Mouse (Mus musculus): Measurements from ENCODE around the gene Actrt2. TPM values are rescaled to one million over a fixed set of nuclear protein-coding genes. Genes with fewer than 3 reads are reported as not detected.

Actrt2 gene
- polyA plus RNA-seq, 1 experiment from 2014 or later = not detected

- 79% methylated on average over 4 of the region's 4 CpGs for whole genome bisulfite sequencing
Observed at GRCm38 (mm10) chr4:154705681-154706080, 38.0 kb upstream of the Actrt2 start.

DNA sequence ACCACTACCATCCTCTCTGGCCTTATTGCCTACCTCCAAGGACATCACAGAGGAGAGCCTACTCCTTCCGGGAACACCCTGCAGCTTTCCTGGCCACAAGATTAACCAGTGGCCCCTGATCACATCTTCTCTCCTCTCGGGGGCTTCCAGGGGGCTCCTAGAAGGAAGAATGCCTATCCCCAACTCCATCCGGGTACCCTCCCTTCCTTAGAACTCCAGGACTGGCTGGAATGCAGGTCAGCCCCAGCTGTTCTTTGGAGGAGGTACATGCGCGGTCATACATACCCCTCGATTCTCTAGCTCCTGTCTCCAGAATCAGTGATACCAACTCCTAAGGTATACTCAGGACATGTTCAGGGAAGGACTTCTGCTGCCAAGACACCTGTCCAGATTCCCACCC is 37.4 kb upstream of the Actrt2 start:
- DNase-seq (ENCODE audit: low spot score) (no peak), ATAC-seq (no peak)
- H3K4me1 ChIP-seq (ENCODE audit: insufficient read depth, low read depth, low read length) = no peaks in the 10 kb centered on the region
- no peak overlapping the region for H3K4me3 ChIP-seq (ENCODE audit: low read depth, low read length)
- no peak overlapping the region for H3K27ac ChIP-seq (ENCODE audit: low read length)
- H3K9ac ChIP-seq (replicated peaks; ENCODE audit: low read depth) = no peak overlapping the region
- H3K27me3 ChIP-seq (replicated peaks; ENCODE audit: insufficient read depth, low read length) = no peaks in the 10 kb centered on the region
- TF ChIP-seq EP300 (IDR thresholded peaks at IDR 0.05) (no peak), CTCF (IDR thresholded peaks at IDR 0.05) (no peak)
- H3K36me3 ChIP-seq (ENCODE audit: insufficient read depth, low read length) = no peaks in the 10 kb centered on the region
- no peaks in the 10 kb centered on the region for H3K9me3 ChIP-seq (ENCODE audit: low read length)
- 76% methylated on average over 6 of the region's 6 CpGs for WGBS
- no peak overlapping the region for H3K4me2 ChIP-seq (replicated peaks; ENCODE audit: low read depth, low read length)

More at GRCm38 (mm10) chr4:154705681-154706080, 38.0 kb upstream of the Actrt2 start:
- no peak for DNase-seq (ENCODE audit: low spot score)
- TF ChIP-seq EP300 (IDR thresholded peaks at IDR 0.05) (no peak), CTCF (IDR thresholded peaks at IDR 0.05) (no peak)
- Histone ChIP-seq H3K4me3 (ENCODE audit: low read depth, low read length) (no peak overlapping the region), H3K27ac (ENCODE audit: low read length) (no peak overlapping the region), H3K36me3 (ENCODE audit: insufficient read depth, low read length) (no peaks in the 10 kb centered on the region), H3K4me1 (ENCODE audit: insufficient read depth, low read depth, low read length) (no peaks in the 10 kb centered on the region), H3K4me2 (replicated peaks; ENCODE audit: low read depth, low read length) (no peak overlapping the region), H3K27me3 (replicated peaks; ENCODE audit: insufficient read depth, low read length) (no peaks in the 10 kb centered on the region), H3K9ac (replicated peaks; ENCODE audit: low read depth) (no peak overlapping the region), H3K9me3 (ENCODE audit: low read length) (no peaks in the 10 kb centered on the region)
- ATAC-seq = no peak

- DNase-seq (ENCODE audit: low spot score) = no peak
- Histone ChIP-seq H3K4me1 (ENCODE audit: insufficient read depth, low read depth, low read length) (no peaks in the 10 kb centered on the region), H3K36me3 (ENCODE audit: insufficient read depth, low read length) (no peaks in the 10 kb centered on the region), H3K9me3 (ENCODE audit: low read length) (no peaks in the 10 kb centered on the region), H3K4me3 (ENCODE audit: low read depth, low read length) (no peak overlapping the region), H3K27ac (ENCODE audit: low read length) (no peak overlapping the region), H3K9ac (replicated peaks; ENCODE audit: low read depth) (no peak overlapping the region), H3K27me3 (replicated peaks; ENCODE audit: insufficient read depth, low read length) (no peaks in the 10 kb centered on the region), H3K4me2 (replicated peaks; ENCODE audit: low read depth, low read length) (no peak overlapping the region)
- WGBS = 79% methylated on average over 7 of the region's 7 CpGs
- no peak for TF ChIP-seq CTCF (IDR thresholded peaks at IDR 0.05)
- no peak for ATAC-seq
Observed at GRCm38 (mm10) chr4:154704591-154704990, 36.9 kb upstream of the Actrt2 start.

GRCm38 (mm10) chr4:154703426-154704070 is 35.9 kb upstream of the Actrt2 start:
- no peaks in the 10 kb centered on the region for H3K27me3 ChIP-seq (replicated peaks; ENCODE audit: insufficient read depth, low read length)
- no peaks in the 10 kb centered on the region for H3K36me3 ChIP-seq (ENCODE audit: insufficient read depth, low read length)
- no peak overlapping the region for H3K4me3 ChIP-seq (ENCODE audit: low read depth, low read length)
- H3K27ac ChIP-seq (ENCODE audit: low read length) = no peak overlapping the region
- no peak overlapping the region for H3K9ac ChIP-seq (replicated peaks; ENCODE audit: low read depth)
- H3K4me2 ChIP-seq (replicated peaks; ENCODE audit: low read depth, low read length) = no peak overlapping the region
- ATAC-seq = no peak
- H3K9me3 ChIP-seq (ENCODE audit: low read length) = no peaks in the 10 kb centered on the region
- WGBS = 40% methylated on average over 7 of the region's 7 CpGs
- DNase-seq (ENCODE audit: low spot score) = no peak
- no peaks in the 10 kb centered on the region for H3K4me1 ChIP-seq (ENCODE audit: insufficient read depth, low read depth, low read length)
- no peak for TF ChIP-seq CTCF (IDR thresholded peaks at IDR 0.05)
- no peak for TF ChIP-seq EP300 (IDR thresholded peaks at IDR 0.05)

GRCm38 (mm10) chr4:154702931-154703330 is 35.3 kb upstream of the Actrt2 start:
- TF ChIP-seq CTCF (IDR thresholded peaks at IDR 0.05) (no peak), EP300 (IDR thresholded peaks at IDR 0.05) (no peak)
- Histone ChIP-seq H3K9me3 (ENCODE audit: low read length) (no peaks in the 10 kb centered on the region), H3K4me2 (replicated peaks; ENCODE audit: low read depth, low read length) (no peak overlapping the region), H3K9ac (replicated peaks; ENCODE audit: low read depth) (no peak overlapping the region), H3K27ac (ENCODE audit: low read length) (no peak overlapping the region), H3K4me3 (ENCODE audit: low read depth, low read length) (no peak overlapping the region), H3K4me1 (ENCODE audit: insufficient read depth, low read depth, low read length) (no peaks in the 10 kb centered on the region), H3K27me3 (replicated peaks; ENCODE audit: insufficient read depth, low read length) (no peaks in the 10 kb centered on the region), H3K36me3 (ENCODE audit: insufficient read depth, low read length) (no peaks in the 10 kb centered on the region)
- DNase-seq (ENCODE audit: low spot score) (no peak), ATAC-seq (no peak)
- 76% methylated on average over 7 of the region's 7 CpGs for WGBS

DNA sequence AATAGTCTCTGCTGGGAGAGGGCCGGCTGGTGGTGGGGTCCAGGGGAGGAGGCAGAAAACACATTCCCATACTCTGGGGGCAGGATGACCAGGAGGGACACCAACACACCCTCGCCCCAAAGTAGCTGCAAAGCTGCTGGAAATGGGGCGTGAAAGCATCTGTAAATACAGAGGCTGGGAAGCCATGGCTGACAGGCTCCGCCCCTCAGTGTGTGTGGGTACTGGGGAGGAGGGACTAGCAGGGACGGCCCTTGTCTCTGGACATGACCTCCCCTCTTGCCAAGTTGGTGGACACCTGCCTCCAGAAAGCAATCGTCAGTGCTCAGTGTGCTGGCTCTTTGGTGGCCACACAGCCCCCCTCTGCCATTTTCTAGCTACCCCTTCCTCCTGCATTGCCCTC is 34.5 kb upstream of the Actrt2 start:
- H3K9me3 ChIP-seq (ENCODE audit: low read length) = no peaks in the 10 kb centered on the region
- no peak for TF ChIP-seq CTCF (IDR thresholded peaks at IDR 0.05)
- TF ChIP-seq EP300 (IDR thresholded peaks at IDR 0.05) = no peak
- DNase-seq (ENCODE audit: low spot score) (no peak), ATAC-seq (no peak)
- H3K27me3 ChIP-seq (replicated peaks; ENCODE audit: insufficient read depth, low read length) = no peaks in the 10 kb centered on the region
- no peaks in the 10 kb centered on the region for H3K36me3 ChIP-seq (ENCODE audit: insufficient read depth, low read length)
- H3K4me2 ChIP-seq (replicated peaks; ENCODE audit: low read depth, low read length) = no peak overlapping the region
- no peak overlapping the region for H3K4me3 ChIP-seq (ENCODE audit: low read depth, low read length)
- H3K4me1 ChIP-seq (ENCODE audit: insufficient read depth, low read depth, low read length) = no peaks in the 10 kb centered on the region
- H3K27ac ChIP-seq (ENCODE audit: low read length) = no peak overlapping the region
- WGBS = 42% methylated on average over 6 of the region's 6 CpGs
- H3K9ac ChIP-seq (replicated peaks; ENCODE audit: low read depth) = no peak overlapping the region

Data from lung, postnatal 0 days (tissue).